Mouse (Mus musculus) liver, embryonic 14.5 days (tissue): ENCODE data around the gene Cep41.

Experiments used
- CTCF ChIP-seq: IDR thresholded peaks from 2 replicates; pipeline ENCODE4 v1.5.1; 2016; ENCODE audit warnings: antibody characterized with exemption, low read depth, control low read depth
- EP300 ChIP-seq: IDR thresholded peaks from 2 replicates; pipeline ENCODE4 v1.6.1; 2016; ENCODE audit warnings: antibody characterized with exemption, low read depth

- TF ChIP-seq CTCF (no peak), EP300 (no peak)
These were observed 16.0 kb downstream of the Cep41 start for GRCm38 (mm10) chr6:30677591-30677990.
